ENCODE assay signal across 10 mouse cellular contexts in the genomic region with DNA sequence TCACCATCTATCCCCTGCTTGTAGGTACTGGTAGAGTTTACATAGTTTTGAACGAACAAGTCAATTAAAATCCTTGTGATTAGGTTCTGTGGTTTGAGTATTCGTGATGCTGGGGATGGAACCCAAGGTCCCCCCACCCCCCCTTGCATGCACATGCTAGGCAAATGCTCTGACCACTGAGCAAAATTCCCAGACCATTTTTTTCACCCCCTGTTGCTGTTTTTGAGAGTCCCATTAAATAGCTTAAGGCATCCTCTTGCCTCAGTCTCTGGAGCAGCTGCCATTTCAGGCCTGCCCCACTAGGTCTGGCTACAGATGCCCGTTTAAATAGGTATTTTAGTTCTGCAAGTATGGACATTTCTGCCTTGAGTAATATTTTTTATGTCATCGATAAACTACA. TPM values are rescaled to one million over a fixed set of nuclear protein-coding genes. Genes with fewer than 3 reads are reported as not detected.
DNase-seq lines count a peak whose midpoint lies in the region; ATAC-seq and TF ChIP-seq lines count a peak whose summit lies in the region.
"Had no signal": no experiment of that assay in that cellular context is flagged by ENCODE, and none has a peak within 500 bp of the region (broad histone marks: within the 10 kb centered on the region; RNA-seq: fewer than 3 reads in every experiment).

No protein-coding gene starts in this region.

- TF ChIP-seq EP300 in liver, postnatal 0 days (IDR thresholded peaks at IDR 0.05; ENCODE audit: low read depth): no peak

- WGBS in heart, embryonic 13.5 days: 11% methylated on average over 4 of the region's 4 CpGs
- 2% methylated on average over 4 of the region's 4 CpGs for WGBS in forebrain, embryonic 15.5 days
- WGBS in liver, postnatal 0 days (ENCODE audit: insufficient replicate concordance): 9% methylated on average over 4 of the region's 4 CpGs

- TF ChIP-seq CTCF in E14TG2a.4 (conservative IDR thresholded peaks at IDR 0.05; ENCODE audit: low read length): no peak
- TF ChIP-seq CTCF in liver, postnatal 0 days (IDR thresholded peaks at IDR 0.05; ENCODE audit: low read depth): no peak

- peak overlapping the region; percentile 79 for H3K4me2 ChIP-seq in heart, embryonic 13.5 days
- H3K4me2 ChIP-seq in forebrain, embryonic 15.5 days (replicated peaks): peak overlapping the region; percentile 63
- peak overlapping the region; percentile 70 for H3K4me2 ChIP-seq in liver, postnatal 0 days (ENCODE audit: low read depth, low read length)

- no peak for ATAC-seq in heart, embryonic 13.5 days (ENCODE audit: extremely low read depth, insufficient number of reproducible peaks, low FRiP score, low TSS enrichment)
- ATAC-seq in forebrain, embryonic 15.5 days (replicated peaks): no peak
- ATAC-seq in liver, postnatal 0 days: no peak

- H3K9me3 ChIP-seq in heart, embryonic 13.5 days: no peaks in the 10 kb centered on the region
- H3K9me3 ChIP-seq in E14TG2a.4 (ENCODE audit: low read length): no peaks in the 10 kb centered on the region
- no peaks in the 10 kb centered on the region for H3K9me3 ChIP-seq in forebrain, embryonic 15.5 days
- H3K9me3 ChIP-seq in liver, postnatal 0 days (ENCODE audit: low read length): no peaks in the 10 kb centered on the region

- no peak for DNase-seq in heart, postnatal 36 days
- DNase-seq in liver, postnatal 0 days: no peak
- no peak for DNase-seq in adrenal gland, adult 18-20 months (ENCODE audit: low spot score in 2 of 2)
- no peak for DNase-seq in cerebellum, postnatal 25 days
- DNase-seq in ovary, postnatal 10 days (ENCODE audit: low spot score): no peak
- DNase-seq: gastrocnemius, postnatal 25 days had no signal

- intact Hi-C loops in heart, postnatal 36 days (cut with DNase I): loop anchor here (5.0 kb wide), 1 partner anchor 106 kb away; no protein-coding TSS in a partner anchor

- no peaks in the 10 kb centered on the region for H3K27me3 ChIP-seq in heart, embryonic 13.5 days (replicated peaks)
- no peaks in the 10 kb centered on the region for H3K27me3 ChIP-seq in E14TG2a.4 (ENCODE audit: insufficient read depth, low read length)
- H3K27me3 ChIP-seq in forebrain, embryonic 15.5 days: no peaks in the 10 kb centered on the region
- H3K27me3 ChIP-seq in liver, postnatal 0 days (ENCODE audit: insufficient read depth, low read length): no peaks in the 10 kb centered on the region
- H3K27me3 ChIP-seq: Patski had no signal

- peak overlapping the region; percentile 89 for H3K9ac ChIP-seq in heart, embryonic 13.5 days
- H3K9ac ChIP-seq in forebrain, embryonic 15.5 days (replicated peaks): peak overlapping the region; percentile 50
- peak overlapping the region; percentile 89 for H3K9ac ChIP-seq in liver, postnatal 0 days (replicated peaks)

- peak overlapping the region; percentile 75; the same call in 1 of the 2 replicates for H3K27ac ChIP-seq in heart, embryonic 13.5 days (replicated peaks)
- no peak overlapping the region for H3K27ac ChIP-seq in forebrain, embryonic 15.5 days (replicated peaks)
- H3K27ac ChIP-seq in liver, postnatal 0 days (ENCODE audit: low read depth): peak overlapping the region; percentile 72; the same call in 1 of the 2 replicates

- H3K4me3 ChIP-seq in heart, embryonic 13.5 days: peak overlapping the region; percentile 89
- peak overlapping the region; percentile 97 for H3K4me3 ChIP-seq in E14TG2a.4 (replicated peaks; ENCODE audit: low read length)
- peak overlapping the region; percentile 61 for H3K4me3 ChIP-seq in forebrain, embryonic 15.5 days
- H3K4me3 ChIP-seq in liver, postnatal 0 days (ENCODE audit: low read depth, low read length): peak overlapping the region; percentile 81

- peaks cover 41% of the 10 kb centered on the region for H3K36me3 ChIP-seq in heart, embryonic 13.5 days
- H3K36me3 ChIP-seq in E14TG2a.4 (ENCODE audit: insufficient read depth, low read length): peaks cover 53% of the 10 kb centered on the region
- no peaks in the 10 kb centered on the region for H3K36me3 ChIP-seq in forebrain, embryonic 15.5 days
- H3K36me3 ChIP-seq in liver, postnatal 0 days (replicated peaks; ENCODE audit: insufficient read depth, low read length): peaks cover 39% of the 10 kb centered on the region

- peaks cover 30% of the 10 kb centered on the region for H3K4me1 ChIP-seq in heart, embryonic 13.5 days
- H3K4me1 ChIP-seq in E14TG2a.4 (replicated peaks; ENCODE audit: low read depth, low read length): peaks cover 58% of the 10 kb centered on the region
- H3K4me1 ChIP-seq in forebrain, embryonic 15.5 days: peaks cover 19% of the 10 kb centered on the region
- H3K4me1 ChIP-seq in liver, postnatal 0 days (ENCODE audit: insufficient read depth): peaks cover 5% of the 10 kb centered on the region; the same call in 1 of the 2 replicates

RNA-seq across cellular contexts. Expression of gene Top2a, which starts 0.9 kb away (rescaled TPM):
- 158 and 170 TPM in 2 replicates for polyA plus RNA-seq in heart, embryonic 13.5 days (2015; fragmentation: Nextera tagmentation; extraction: Ambion mirVana)
- 1 to 10 TPM; 3.9 to 4.6 TPM for total RNA-seq in heart, postnatal 36 days (2021)
- 126 and 141 TPM in 2 replicates for polyA plus RNA-seq in forebrain, embryonic 15.5 days (2015; fragmentation: Nextera tagmentation; extraction: Ambion mirVana)
- 74.3 and 90.2 TPM in 2 replicates for polyA plus RNA-seq in liver, postnatal 0 days (2015; fragmentation: Nextera tagmentation; extraction: Ambion mirVana)
- total RNA-seq in adrenal gland, adult 18-20 months (2021): 1 to 10 TPM; 3.2 to 4.3 TPM

RNA-seq across cellular contexts. Expression of gene Igfbp4, which starts 17.9 kb away (rescaled TPM):
- polyA plus RNA-seq in heart, embryonic 13.5 days (2015; fragmentation: Nextera tagmentation; extraction: Ambion mirVana): 371 and 397 TPM in 2 replicates
- total RNA-seq in heart, postnatal 36 days (2021): 10 to 100 TPM; 80.6 to 93.5 TPM
- 138 and 142 TPM in 2 replicates for polyA plus RNA-seq in forebrain, embryonic 15.5 days (2015; fragmentation: Nextera tagmentation; extraction: Ambion mirVana)
- polyA plus RNA-seq in liver, postnatal 0 days (2015; fragmentation: Nextera tagmentation; extraction: Ambion mirVana): 665 and 672 TPM in 2 replicates
- 100 to 1,000 TPM in 1 of 2 experiments, 10 to 100 TPM in 1; 74.6 to 150 TPM for total RNA-seq in adrenal gland, adult 18-20 months (2021)

RNA-seq across cellular contexts. Expression of gene Gjd3, which starts 40.3 kb away (rescaled TPM):
- polyA plus RNA-seq in heart, embryonic 13.5 days (2015; fragmentation: Nextera tagmentation; extraction: Ambion mirVana): 1.3 and 3.3 TPM in 2 replicates
- under 1 TPM; 0.33 to 0.36 TPM for total RNA-seq in heart, postnatal 36 days (2021)
- 0.62 and 0.84 TPM in 2 replicates for polyA plus RNA-seq in forebrain, embryonic 15.5 days (2015; fragmentation: Nextera tagmentation; extraction: Ambion mirVana)
- polyA plus RNA-seq in liver, postnatal 0 days (2015; fragmentation: Nextera tagmentation; extraction: Ambion mirVana): not detected in 2 replicates
- not detected for total RNA-seq in adrenal gland, adult 18-20 months (2021)
- total RNA-seq: gastrocnemius, postnatal 25 days had no signal
